Mouse (Mus musculus): Measurements from ENCODE around the gene Cd300lg. TPM values are rescaled to one million over a fixed set of nuclear protein-coding genes. Genes with fewer than 3 reads are reported as not detected.
A peak's percentile ranks its signal among the peaks of the same experiment; 100 is the strongest.

Gene Cd300lg
- total and polyA plus RNA-seq, 3 experiments: 51.6 to 102 (median 70.1) TPM

GRCm38 (mm10) chr11:102052697-102053096 is 11.4 kb downstream of the Cd300lg start:
- Histone ChIP-seq H3K27ac (peak overlapping the region; percentile 84), H3K4me3 (no peak overlapping the region), H3K9ac (ENCODE audit: low read depth, low read length) (peak overlapping the region; percentile 37), H3K36me3 (ENCODE audit: control insufficient read depth, insufficient read depth, low read length) (peaks cover 16% of the 10 kb centered on the region; the same call in 1 of the 2 replicates), H3K4me1 (ENCODE audit: control insufficient read depth, insufficient read depth, low read length) (peaks cover 28% of the 10 kb centered on the region), H3K27me3 (ENCODE audit: control insufficient read depth, insufficient read depth, low read length) (no peaks in the 10 kb centered on the region), H3K79me2 (replicated peaks; ENCODE audit: control insufficient read depth, insufficient read depth, low read length) (no peaks in the 10 kb centered on the region)
- 54% methylated on average over 12 of the region's 12 CpGs for WGBS
- TF ChIP-seq EP300 (IDR thresholded peaks at IDR 0.05; ENCODE audit: insufficient read depth, low read depth, low read length): no peak
- TF ChIP-seq POLR2A (IDR thresholded peaks at IDR 0.05; ENCODE audit: insufficient read depth, low read depth, low read length): no peak
- no peak for TF ChIP-seq CTCF (IDR thresholded peaks at IDR 0.05)
- intact Hi-C loops (cut with DNase I): no loop called here
- no peak for DNase-seq

- Histone ChIP-seq H3K4me1 (ENCODE audit: control insufficient read depth, insufficient read depth, low read length) (peaks cover 28% of the 10 kb centered on the region), H3K9ac (ENCODE audit: low read depth, low read length) (no peak overlapping the region; the same call in 1 of the 2 replicates), H3K4me3 (no peak overlapping the region), H3K79me2 (replicated peaks; ENCODE audit: control insufficient read depth, insufficient read depth, low read length) (no peaks in the 10 kb centered on the region), H3K27me3 (ENCODE audit: control insufficient read depth, insufficient read depth, low read length) (no peaks in the 10 kb centered on the region), H3K36me3 (ENCODE audit: control insufficient read depth, insufficient read depth, low read length) (peaks cover 16% of the 10 kb centered on the region; the same call in 1 of the 2 replicates), H3K27ac (peak overlapping the region; percentile 84)
- WGBS: 29% methylated on average over 7 of the region's 7 CpGs
- DNase-seq: peak in 1 of 2 experiments; percentile 68
- TF ChIP-seq EP300 (IDR thresholded peaks at IDR 0.05; ENCODE audit: insufficient read depth, low read depth, low read length) (peak; percentile 60; the same call in 1 of the 2 replicates), CTCF (IDR thresholded peaks at IDR 0.05) (no peak), POLR2A (IDR thresholded peaks at IDR 0.05; ENCODE audit: insufficient read depth, low read depth, low read length) (no peak)
- intact Hi-C loops (cut with DNase I): no loop called here
Observed at GRCm38 (mm10) chr11:102053183-102053582, 11.9 kb downstream of the Cd300lg start.

- Histone ChIP-seq H3K9ac (ENCODE audit: low read depth, low read length) (no peak overlapping the region), H3K27me3 (ENCODE audit: control insufficient read depth, insufficient read depth, low read length) (no peaks in the 10 kb centered on the region), H3K4me3 (no peak overlapping the region), H3K4me1 (ENCODE audit: control insufficient read depth, insufficient read depth, low read length) (peaks cover 28% of the 10 kb centered on the region), H3K36me3 (ENCODE audit: control insufficient read depth, insufficient read depth, low read length) (peaks cover 16% of the 10 kb centered on the region; the same call in 1 of the 2 replicates), H3K79me2 (replicated peaks; ENCODE audit: control insufficient read depth, insufficient read depth, low read length) (no peaks in the 10 kb centered on the region), H3K27ac (peak overlapping the region; percentile 84)
- intact Hi-C loops (cut with DNase I): no loop called here
- DNase-seq: peak; percentile 52 to 71
- 25% methylated on average over 9 of the region's 9 CpGs for WGBS
- TF ChIP-seq EP300 (IDR thresholded peaks at IDR 0.05; ENCODE audit: insufficient read depth, low read depth, low read length): no peak
- peak; percentile 75 for TF ChIP-seq CTCF (IDR thresholded peaks at IDR 0.05)
- TF ChIP-seq POLR2A (IDR thresholded peaks at IDR 0.05; ENCODE audit: insufficient read depth, low read depth, low read length): 0 out of 2 replicates have a peak, but pooled peaks have one; percentile 33
Observed at GRCm38 (mm10) chr11:102053847-102054246, 12.5 kb downstream of the Cd300lg start.

GRCm38 (mm10) chr11:102061236-102061940 is 20.1 kb downstream of the Cd300lg start:
- peak overlapping the region; percentile 18; the same call in 1 of the 2 replicates for H3K4me3 ChIP-seq
- H3K36me3 ChIP-seq (ENCODE audit: control insufficient read depth, insufficient read depth, low read length): no peaks in the 10 kb centered on the region
- H3K27ac ChIP-seq: no peak overlapping the region
- H3K4me1 ChIP-seq (ENCODE audit: control insufficient read depth, insufficient read depth, low read length): no peaks in the 10 kb centered on the region; the same call in 1 of the 2 replicates
- TF ChIP-seq EP300 (IDR thresholded peaks at IDR 0.05; ENCODE audit: insufficient read depth, low read depth, low read length) (peak; percentile 72; the same call in 1 of the 2 replicates), CTCF (IDR thresholded peaks at IDR 0.05) (no peak)
- intact Hi-C loops (cut with DNase I): loop anchor here (1.0 to 2.0 kb wide), 3 partner anchors 27 to 77 kb away; partner anchors contain the start of gene Mpp2
- H3K79me2 ChIP-seq (replicated peaks; ENCODE audit: control insufficient read depth, insufficient read depth, low read length): no peaks in the 10 kb centered on the region
- peak; percentile 75 to 81 for DNase-seq
- H3K27me3 ChIP-seq (ENCODE audit: control insufficient read depth, insufficient read depth, low read length): no peaks in the 10 kb centered on the region
- 13% methylated on average over 23 of the region's 23 CpGs for WGBS
- H3K9ac ChIP-seq (ENCODE audit: low read depth, low read length): no peak overlapping the region

- no peaks in the 10 kb centered on the region; the same call in 1 of the 2 replicates for H3K4me1 ChIP-seq (ENCODE audit: control insufficient read depth, insufficient read depth, low read length)
- H3K9ac ChIP-seq (ENCODE audit: low read depth, low read length): no peak overlapping the region
- DNase-seq: no peak
- no peak overlapping the region for H3K27ac ChIP-seq
- no peaks in the 10 kb centered on the region for H3K36me3 ChIP-seq (ENCODE audit: control insufficient read depth, insufficient read depth, low read length)
- TF ChIP-seq POLR2A (IDR thresholded peaks at IDR 0.05; ENCODE audit: insufficient read depth, low read depth, low read length) (no peak), CTCF (IDR thresholded peaks at IDR 0.05) (no peak), EP300 (IDR thresholded peaks at IDR 0.05; ENCODE audit: insufficient read depth, low read depth, low read length) (no peak)
- H3K79me2 ChIP-seq (replicated peaks; ENCODE audit: control insufficient read depth, insufficient read depth, low read length): no peaks in the 10 kb centered on the region
- intact Hi-C loops (cut with DNase I): loop anchor here (1.0 to 2.0 kb wide), 3 partner anchors 26 to 76 kb away; partner anchors contain the start of gene Mpp2
- H3K4me3 ChIP-seq: no peak overlapping the region
- WGBS: 67% methylated on average over 16 of the region's 16 CpGs
- no peaks in the 10 kb centered on the region for H3K27me3 ChIP-seq (ENCODE audit: control insufficient read depth, insufficient read depth, low read length)
Observed at GRCm38 (mm10) chr11:102061941-102062473, 20.7 kb downstream of the Cd300lg start.

- DNase-seq: no peak
- WGBS: 88% methylated on average over 13 of the region's 13 CpGs
- TF ChIP-seq EP300 (IDR thresholded peaks at IDR 0.05; ENCODE audit: insufficient read depth, low read depth, low read length): no peak
- no peak overlapping the region for H3K27ac ChIP-seq
- H3K9ac ChIP-seq (ENCODE audit: low read depth, low read length): no peak overlapping the region
- no peaks in the 10 kb centered on the region for H3K36me3 ChIP-seq (ENCODE audit: control insufficient read depth, insufficient read depth, low read length)
- no peak overlapping the region for H3K4me3 ChIP-seq
- H3K4me1 ChIP-seq (ENCODE audit: control insufficient read depth, insufficient read depth, low read length): no peaks in the 10 kb centered on the region; the same call in 1 of the 2 replicates
- intact Hi-C loops (cut with DNase I): no loop called here
- no peaks in the 10 kb centered on the region for H3K79me2 ChIP-seq (replicated peaks; ENCODE audit: control insufficient read depth, insufficient read depth, low read length)
- no peaks in the 10 kb centered on the region for H3K27me3 ChIP-seq (ENCODE audit: control insufficient read depth, insufficient read depth, low read length)
Observed at GRCm38 (mm10) chr11:102063076-102063475, 21.8 kb downstream of the Cd300lg start.

All from heart, adult 2 months (tissue).